Mouse (Mus musculus): ENCODE measurements around the gene 6030468B19Rik.

6030468B19Rik gene

DNA sequence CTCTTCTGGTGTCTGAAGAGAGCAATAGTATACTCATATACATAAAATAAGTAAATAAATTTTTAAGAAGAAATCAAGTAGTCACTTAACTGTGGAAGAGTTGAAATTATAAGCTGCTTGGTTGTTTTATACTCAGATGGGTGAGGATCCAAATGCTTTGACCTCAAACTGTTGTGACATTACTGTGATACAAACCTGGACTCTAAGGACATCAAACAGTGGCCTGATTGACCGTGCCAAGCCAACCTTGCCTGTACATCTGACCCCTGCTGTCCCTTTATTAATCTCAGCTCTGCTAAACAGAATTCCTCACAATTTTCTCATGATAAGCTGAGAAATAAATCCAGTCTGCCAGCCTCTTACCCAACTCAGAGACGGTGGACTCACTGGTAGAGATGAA lies 48.2 kb downstream of the 6030468B19Rik start:
- H3K4me1 ChIP-seq (replicated peaks; ENCODE audit: low read depth, low read length), result peaks cover 45% of the 10 kb centered on the region
- peaks cover 6% of the 10 kb centered on the region for H3K36me3 ChIP-seq (ENCODE audit: insufficient read depth, low read length)
- no peak overlapping the region for H3K4me3 ChIP-seq (replicated peaks; ENCODE audit: low read length)
- TF ChIP-seq NANOG (IDR thresholded peaks at IDR 0.05; ENCODE audit: borderline replicate concordance, low read length) (no peak), CTCF (conservative IDR thresholded peaks at IDR 0.05; ENCODE audit: low read length) (no peak), POU5F1 (IDR thresholded peaks at IDR 0.05; ENCODE audit: borderline replicate concordance, low read length) (no peak)
- H3K9me3 ChIP-seq (ENCODE audit: low read length), result no peaks in the 10 kb centered on the region
- no peaks in the 10 kb centered on the region for H3K27me3 ChIP-seq (ENCODE audit: insufficient read depth, low read length)

DNA sequence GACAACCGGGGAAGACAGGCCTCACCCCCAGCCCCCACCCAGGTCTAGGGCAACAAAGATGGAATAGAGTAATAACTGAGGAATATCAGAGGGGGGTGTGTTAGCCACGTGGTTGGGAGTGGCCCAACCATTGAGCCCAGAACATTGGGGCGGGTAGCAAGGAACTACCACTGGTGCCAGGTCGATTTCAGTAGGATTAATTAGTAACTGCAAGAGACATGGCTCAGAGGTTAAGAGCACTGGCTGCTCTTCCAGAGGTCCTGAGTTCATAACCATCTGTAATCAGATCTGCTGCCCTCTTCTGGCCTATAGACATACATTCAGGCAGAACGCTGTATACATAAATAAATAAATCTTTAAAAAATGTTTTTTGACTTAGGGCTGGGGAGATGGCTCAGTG lies 49.2 kb downstream of the 6030468B19Rik start:
- TF ChIP-seq POU5F1 (IDR thresholded peaks at IDR 0.05; ENCODE audit: borderline replicate concordance, low read length), result no peak
- peak; percentile 39 for TF ChIP-seq CTCF (conservative IDR thresholded peaks at IDR 0.05; ENCODE audit: low read length)
- no peak for TF ChIP-seq NANOG (IDR thresholded peaks at IDR 0.05; ENCODE audit: borderline replicate concordance, low read length)
- no peaks in the 10 kb centered on the region for H3K27me3 ChIP-seq (ENCODE audit: insufficient read depth, low read length)
- no peaks in the 10 kb centered on the region for H3K9me3 ChIP-seq (ENCODE audit: low read length)
- H3K4me3 ChIP-seq (replicated peaks; ENCODE audit: low read length), result no peak overlapping the region
- peaks cover 47% of the 10 kb centered on the region for H3K4me1 ChIP-seq (replicated peaks; ENCODE audit: low read depth, low read length)
- H3K36me3 ChIP-seq (ENCODE audit: insufficient read depth, low read length), result peaks cover 13% of the 10 kb centered on the region

DNA sequence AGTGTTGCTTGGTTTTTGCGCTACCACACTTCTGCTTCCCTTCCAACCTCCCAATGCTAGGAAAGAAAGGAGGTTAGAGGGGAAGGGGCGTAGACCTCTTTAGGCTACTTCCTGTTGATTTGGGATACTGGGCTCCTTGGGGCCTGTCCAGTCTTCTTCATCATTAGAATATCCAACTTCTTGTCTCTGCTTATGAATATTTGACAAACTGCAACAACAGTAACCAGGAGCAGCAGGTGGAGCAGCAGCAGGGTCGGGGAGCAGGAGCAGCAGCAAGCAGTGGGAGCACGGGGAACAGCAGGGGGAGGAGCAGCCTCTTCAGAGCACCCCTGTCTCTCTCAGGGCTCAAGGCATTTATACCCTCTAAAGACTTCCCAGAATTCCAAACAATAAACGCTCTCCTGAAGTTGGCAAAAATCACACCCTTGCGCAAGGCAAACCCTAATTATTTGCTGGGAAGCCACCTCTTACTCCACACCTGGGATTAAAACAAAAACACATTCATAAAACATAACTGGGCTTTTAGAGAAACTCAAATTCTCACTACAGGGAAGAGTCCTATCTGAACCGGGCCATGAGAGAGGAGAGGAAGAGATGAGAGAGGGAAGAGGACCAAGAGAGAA lies 50.2 kb downstream of the 6030468B19Rik start:
- no peaks in the 10 kb centered on the region for H3K27me3 ChIP-seq (ENCODE audit: insufficient read depth, low read length)
- peaks cover 58% of the 10 kb centered on the region for H3K4me1 ChIP-seq (replicated peaks; ENCODE audit: low read depth, low read length)
- H3K9me3 ChIP-seq (ENCODE audit: low read length), result no peaks in the 10 kb centered on the region
- TF ChIP-seq POU5F1 (IDR thresholded peaks at IDR 0.05; ENCODE audit: borderline replicate concordance, low read length), result no peak
- TF ChIP-seq CTCF (conservative IDR thresholded peaks at IDR 0.05; ENCODE audit: low read length), result no peak
- no peak for TF ChIP-seq NANOG (IDR thresholded peaks at IDR 0.05; ENCODE audit: borderline replicate concordance, low read length)
- peaks cover 24% of the 10 kb centered on the region for H3K36me3 ChIP-seq (ENCODE audit: insufficient read depth, low read length)
- H3K4me3 ChIP-seq (replicated peaks; ENCODE audit: low read length), result peak overlapping the region; percentile 96

- Histone ChIP-seq H3K36me3 (ENCODE audit: insufficient read depth, low read length) (peaks cover 31% of the 10 kb centered on the region), H3K4me1 (replicated peaks; ENCODE audit: low read depth, low read length) (peaks cover 65% of the 10 kb centered on the region), H3K9me3 (ENCODE audit: low read length) (no peaks in the 10 kb centered on the region), H3K4me3 (replicated peaks; ENCODE audit: low read length) (peak overlapping the region; percentile 96), H3K27me3 (ENCODE audit: insufficient read depth, low read length) (no peaks in the 10 kb centered on the region)
- TF ChIP-seq POU5F1 (IDR thresholded peaks at IDR 0.05; ENCODE audit: borderline replicate concordance, low read length), result no peak
- TF ChIP-seq CTCF (conservative IDR thresholded peaks at IDR 0.05; ENCODE audit: low read length), result no peak
- TF ChIP-seq NANOG (IDR thresholded peaks at IDR 0.05; ENCODE audit: borderline replicate concordance, low read length), result no peak
Observed at GRCm38 (mm10) chr11:117848271-117848984, 51.0 kb downstream of the 6030468B19Rik start.

GRCm38 (mm10) chr11:117848985-117849671 lies 51.7 kb downstream of the 6030468B19Rik start, which contains the start of gene Birc5:
Birc5 (plus strand) TSS chr11:117849251.
- H3K27me3 ChIP-seq (ENCODE audit: insufficient read depth, low read length), result no peaks in the 10 kb centered on the region
- peaks cover 38% of the 10 kb centered on the region for H3K36me3 ChIP-seq (ENCODE audit: insufficient read depth, low read length)
- TF ChIP-seq NANOG (IDR thresholded peaks at IDR 0.05; ENCODE audit: borderline replicate concordance, low read length) (no peak), POU5F1 (IDR thresholded peaks at IDR 0.05; ENCODE audit: borderline replicate concordance, low read length) (no peak)
- H3K4me1 ChIP-seq (replicated peaks; ENCODE audit: low read depth, low read length), result peaks cover 72% of the 10 kb centered on the region
- H3K9me3 ChIP-seq (ENCODE audit: low read length), result no peaks in the 10 kb centered on the region
- H3K4me3 ChIP-seq (replicated peaks; ENCODE audit: low read length), result peak within 1 kb of the TSS; percentile 96

- Histone ChIP-seq H3K9me3 (ENCODE audit: low read length) (peaks cover 10% of the 10 kb centered on the region), H3K27me3 (ENCODE audit: insufficient read depth, low read length) (no peaks in the 10 kb centered on the region), H3K36me3 (ENCODE audit: insufficient read depth, low read length) (peaks cover 74% of the 10 kb centered on the region), H3K4me1 (replicated peaks; ENCODE audit: low read depth, low read length) (peaks cover 80% of the 10 kb centered on the region), H3K4me3 (replicated peaks; ENCODE audit: low read length) (no peak overlapping the region)
- TF ChIP-seq POU5F1 (IDR thresholded peaks at IDR 0.05; ENCODE audit: borderline replicate concordance, low read length) (no peak), CTCF (conservative IDR thresholded peaks at IDR 0.05; ENCODE audit: low read length) (no peak), NANOG (IDR thresholded peaks at IDR 0.05; ENCODE audit: borderline replicate concordance, low read length) (no peak)
Observed at GRCm38 (mm10) chr11:117852875-117853274, 55.4 kb downstream of the 6030468B19Rik start.

DNA sequence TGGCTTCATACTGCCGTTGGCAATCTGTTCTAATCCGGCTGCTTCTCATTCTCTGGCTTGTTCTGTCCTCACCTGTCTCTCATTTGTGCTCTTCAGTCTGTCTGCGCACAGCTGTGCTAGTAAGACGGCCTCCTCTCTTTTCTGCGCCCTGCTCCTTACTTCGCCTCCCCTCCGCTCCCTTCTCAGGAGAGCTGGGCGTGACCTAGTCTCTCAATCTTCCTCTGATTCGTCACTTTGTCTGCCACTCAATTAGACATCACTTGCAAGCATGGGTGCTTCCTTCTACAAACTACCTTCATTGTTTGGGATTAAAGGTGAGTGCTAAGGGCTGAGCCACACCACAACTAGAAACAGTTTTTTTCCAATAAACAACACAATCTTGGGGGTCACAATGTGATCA lies 56.8 kb downstream of the 6030468B19Rik start:
- Histone ChIP-seq H3K27me3 (ENCODE audit: insufficient read depth, low read length) (no peaks in the 10 kb centered on the region), H3K4me3 (replicated peaks; ENCODE audit: low read length) (no peak overlapping the region), H3K4me1 (replicated peaks; ENCODE audit: low read depth, low read length) (peaks cover 87% of the 10 kb centered on the region), H3K36me3 (ENCODE audit: insufficient read depth, low read length) (peaks cover 87% of the 10 kb centered on the region), H3K9me3 (ENCODE audit: low read length) (peaks cover 10% of the 10 kb centered on the region)
- TF ChIP-seq CTCF (conservative IDR thresholded peaks at IDR 0.05; ENCODE audit: low read length) (no peak), NANOG (IDR thresholded peaks at IDR 0.05; ENCODE audit: borderline replicate concordance, low read length) (no peak), POU5F1 (IDR thresholded peaks at IDR 0.05; ENCODE audit: borderline replicate concordance, low read length) (no peak)

DNA sequence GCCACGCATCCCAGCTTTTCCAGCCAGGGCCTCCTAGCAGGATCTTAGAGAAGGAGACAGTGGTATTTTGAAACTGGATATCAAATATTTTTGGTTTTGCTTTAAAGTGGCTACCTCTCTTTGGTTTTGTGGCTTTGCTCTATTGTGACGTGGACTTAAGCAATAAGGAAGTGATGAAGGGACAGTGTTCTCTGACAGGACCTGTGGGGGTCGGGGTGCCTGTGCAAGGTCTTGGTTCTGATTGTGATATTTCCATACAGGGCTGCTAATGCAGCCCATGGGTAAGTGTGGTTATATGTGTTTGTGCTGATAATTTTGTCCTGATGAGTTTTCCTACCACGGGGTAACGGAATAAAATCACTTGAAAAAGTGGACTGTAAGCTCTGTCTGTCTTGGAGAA lies 57.9 kb downstream of the 6030468B19Rik start:
- Histone ChIP-seq H3K36me3 (ENCODE audit: insufficient read depth, low read length) (peaks cover 85% of the 10 kb centered on the region), H3K9me3 (ENCODE audit: low read length) (peaks cover 10% of the 10 kb centered on the region), H3K27me3 (ENCODE audit: insufficient read depth, low read length) (peaks cover 8% of the 10 kb centered on the region), H3K4me3 (replicated peaks; ENCODE audit: low read length) (no peak overlapping the region), H3K4me1 (replicated peaks; ENCODE audit: low read depth, low read length) (peaks cover 94% of the 10 kb centered on the region)
- TF ChIP-seq CTCF (conservative IDR thresholded peaks at IDR 0.05; ENCODE audit: low read length), result no peak
- no peak for TF ChIP-seq NANOG (IDR thresholded peaks at IDR 0.05; ENCODE audit: borderline replicate concordance, low read length)
- no peak for TF ChIP-seq POU5F1 (IDR thresholded peaks at IDR 0.05; ENCODE audit: borderline replicate concordance, low read length)
